Mouse (Mus musculus): ENCODE data around the gene Luzp4. TPM values are rescaled to one million over a fixed set of nuclear protein-coding genes. Genes with fewer than 3 reads are reported as not detected.

The Luzp4 gene
- polyA plus RNA-seq (2012): not detected in 2 replicates

GRCm38 (mm10) chrX:148857340-148857739, at the start of gene Luzp4:
TSS of gene Luzp4 (plus strand) at chrX:148857640.

Other genes with a start within 250 kb of the Luzp4 start
- gene Gm8334, start 242.5 kb upstream of the Luzp4 start, polyA plus RNA-seq (2012): 0.03 TPM in 1 of 2 replicates, not detected in the other
- not detected in 2 replicates for gene Gm15127, start 194.0 kb upstream of the Luzp4 start, polyA plus RNA-seq (2012)
- gene Ott, start 216.6 kb downstream of the Luzp4 start, polyA plus RNA-seq (2012): not detected in 2 replicates

Data from megakaryocyte-erythroid progenitor cell, adult 5 weeks (primary cell).